Mouse (Mus musculus): ENCODE measurements around the gene Prdx2.

DNA sequence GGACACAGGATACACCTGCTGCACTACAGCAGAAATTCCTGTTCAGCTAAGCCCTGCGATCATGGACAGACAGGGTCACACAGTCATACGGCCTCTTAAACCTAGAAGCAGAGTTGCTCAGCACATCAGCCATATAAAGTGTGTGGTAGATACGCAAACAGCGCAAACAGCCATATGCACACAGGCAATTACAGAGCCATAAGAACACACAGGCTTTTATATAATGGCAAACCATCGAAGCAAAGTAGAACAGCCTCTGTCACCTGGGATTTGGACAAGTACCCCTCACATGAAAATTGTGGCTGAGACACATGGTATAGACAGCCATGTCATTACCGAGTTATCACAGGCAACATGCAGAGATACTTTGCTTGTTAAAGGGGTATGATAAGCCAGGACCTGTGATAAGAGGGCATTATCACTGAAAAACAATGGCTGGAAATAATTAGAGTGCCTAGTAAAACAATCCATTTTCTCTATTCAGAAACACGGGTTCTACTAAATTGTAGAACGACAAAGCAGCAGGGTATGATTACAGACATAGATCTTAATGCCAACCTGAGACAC lies 17.1 kb downstream of the Prdx2 start:
- TF ChIP-seq GATA1 (IDR thresholded peaks at IDR 0.05; ENCODE audit: borderline replicate concordance, low read length) (no peak), FLI1 (IDR thresholded peaks at IDR 0.05; ENCODE audit: low read length) (no peak)

All from megakaryocyte, embryonic 14.5 days (primary cell).